Mouse (Mus musculus): ENCODE measurements around the gene Prkn.

DNA sequence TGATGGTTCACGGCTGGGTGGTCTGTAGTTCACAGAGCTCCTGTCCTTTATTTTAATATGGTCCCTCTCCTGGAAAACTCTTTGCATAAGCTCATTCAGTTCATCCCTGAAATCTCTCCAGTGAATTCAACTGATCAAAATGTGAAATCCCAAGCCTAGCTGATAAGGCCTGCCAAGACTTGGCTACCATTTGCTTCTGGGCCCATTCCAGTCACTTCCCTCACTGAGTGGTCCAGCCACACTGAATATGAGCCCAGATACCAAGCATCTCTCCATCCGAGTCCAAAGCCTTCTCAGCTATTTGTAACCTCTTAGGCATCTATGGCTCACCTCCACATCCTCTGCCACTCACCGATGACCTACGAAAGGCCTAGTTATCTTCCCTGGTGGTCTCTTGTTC, 427.8 kb downstream of the Prkn start:
- no peak for TF ChIP-seq ZC3H11A (IDR thresholded peaks at IDR 0.05; ENCODE audit: borderline replicate concordance, low read depth, low read length)
- no peak for TF ChIP-seq HCFC1 (IDR thresholded peaks at IDR 0.05; ENCODE audit: borderline replicate concordance, insufficient read depth, low read length)
